In the genomic region with DNA sequence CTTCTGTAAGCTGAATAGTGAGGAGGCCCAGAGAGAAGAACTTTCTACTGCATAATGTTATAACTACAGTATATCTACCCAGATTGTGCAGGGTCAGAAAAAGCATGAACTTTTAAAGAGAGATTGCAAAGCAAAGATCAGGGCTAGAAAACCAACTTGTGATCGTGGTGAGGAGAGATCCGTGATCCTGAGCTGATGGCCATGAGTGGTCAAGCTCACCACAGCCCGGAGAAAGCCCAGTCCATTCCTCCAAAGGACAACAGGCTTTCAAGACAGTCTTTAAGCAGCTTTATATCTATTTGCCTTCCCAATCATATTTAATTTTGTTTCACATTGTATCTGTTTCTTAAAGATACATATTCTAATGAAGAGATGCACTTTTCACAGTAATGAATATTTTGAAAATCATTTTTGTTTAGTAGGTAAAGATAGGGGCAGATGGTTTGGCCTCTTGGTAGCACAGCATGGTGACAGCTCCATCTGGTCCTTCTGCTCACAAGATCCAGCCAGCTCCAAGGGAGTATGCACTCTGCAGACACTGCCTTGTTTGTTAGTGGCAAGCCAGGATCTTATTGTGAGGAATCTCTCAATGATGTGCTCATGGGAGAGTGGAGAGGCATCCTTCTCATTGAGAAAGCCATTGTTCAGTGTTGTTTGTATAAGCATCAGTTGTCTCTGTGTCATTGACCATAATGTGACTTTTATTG, we compare ENCODE assay signal across 21 mouse cellular contexts. TPM values are rescaled to one million over a fixed set of nuclear protein-coding genes. Genes with fewer than 3 reads are reported as not detected.
DNase-seq lines count a peak whose midpoint lies in the region; ATAC-seq and TF ChIP-seq lines count a peak whose summit lies in the region.
"Had no signal": no experiment of that assay in that cellular context is flagged by ENCODE, and none has a peak within 500 bp of the region (broad histone marks: within the 10 kb centered on the region; RNA-seq: fewer than 3 reads in every experiment).

No protein-coding gene starts in this region.

- no peaks in the 10 kb centered on the region for H3K79me2 ChIP-seq in heart, adult 2 months (replicated peaks; ENCODE audit: control insufficient read depth, insufficient read depth, low read length)

- H3K4me1 ChIP-seq in hindbrain, postnatal 0 days (ENCODE audit: insufficient read depth, low read length), result no peaks in the 10 kb centered on the region
- H3K4me1 ChIP-seq in hindbrain, embryonic 14.5 days (replicated peaks; ENCODE audit: control insufficient read depth, insufficient read depth, low read length), result no peaks in the 10 kb centered on the region
- H3K4me1 ChIP-seq in heart, adult 2 months (ENCODE audit: control insufficient read depth, insufficient read depth, low read length), result no peaks in the 10 kb centered on the region
- H3K4me1 ChIP-seq: hindbrain, embryonic 12.5 days; liver, embryonic 12.5 days; midbrain, embryonic 12.5 days had no signal

- peak; percentile 85 for ATAC-seq in hindbrain, postnatal 0 days
- ATAC-seq in hindbrain, embryonic 14.5 days (ENCODE audit: low FRiP score), result no peak
- ATAC-seq: activated CD4-positive, CD25-positive, alpha-beta regulatory T cell, adult 4 months; intestine, embryonic 16.5 days; liver, embryonic 12.5 days had no signal

- H3K9ac ChIP-seq in hindbrain, postnatal 0 days (replicated peaks; ENCODE audit: low read length), result no peak overlapping the region
- no peak overlapping the region for H3K9ac ChIP-seq in hindbrain, embryonic 14.5 days
- no peak overlapping the region for H3K9ac ChIP-seq in heart, adult 2 months (ENCODE audit: low read depth, low read length)
- H3K9ac ChIP-seq: hindbrain, embryonic 12.5 days; liver, embryonic 12.5 days; lung, embryonic 14.5 days; midbrain, embryonic 12.5 days had no signal

- no peaks in the 10 kb centered on the region for H3K27me3 ChIP-seq in hindbrain, postnatal 0 days (ENCODE audit: insufficient read depth, low read length)
- no peaks in the 10 kb centered on the region for H3K27me3 ChIP-seq in hindbrain, embryonic 14.5 days (ENCODE audit: control insufficient read depth, insufficient read depth, low read length)
- H3K27me3 ChIP-seq in heart, adult 2 months (ENCODE audit: control insufficient read depth, insufficient read depth, low read length), result no peaks in the 10 kb centered on the region
- H3K27me3 ChIP-seq: hindbrain, embryonic 12.5 days; liver, embryonic 12.5 days; midbrain, embryonic 12.5 days had no signal

- no peak for TF ChIP-seq CTCF in hindbrain, postnatal 0 days (IDR thresholded peaks at IDR 0.05; ENCODE audit: low read depth)
- TF ChIP-seq CTCF in heart, adult 2 months (IDR thresholded peaks at IDR 0.05), result no peak

- DNase-seq in hindbrain, postnatal 0 days (ENCODE audit: low spot score), result peak; percentile 42
- DNase-seq in hindbrain, embryonic 14.5 days (ENCODE audit: low spot score), result no peak
- peak; percentile 92 for DNase-seq in cerebellum, adult 11-12 months
- DNase-seq in cerebellum, postnatal 14 days, result peak; percentile 78 to 87
- DNase-seq in layer of hippocampus, postnatal 36 days, result peak; percentile 19 to 21
- DNase-seq in adrenal gland, postnatal 36 days, result no peak
- no peak for DNase-seq in heart, adult 2 months
- DNase-seq: adrenal gland, postnatal 25 days; gastrocnemius, postnatal 14 days; kidney, postnatal 10 days; lung, embryonic 14.5 days; retina, postnatal 1 day; right cerebral cortex, postnatal 4 days; thymus, adult 18-20 months had no signal

- no peaks in the 10 kb centered on the region for H3K9me3 ChIP-seq in hindbrain, postnatal 0 days (ENCODE audit: low read length)
- H3K9me3 ChIP-seq in hindbrain, embryonic 14.5 days (ENCODE audit: control insufficient read depth, low read length), result no peaks in the 10 kb centered on the region
- H3K9me3 ChIP-seq: hindbrain, embryonic 12.5 days; liver, embryonic 12.5 days; midbrain, embryonic 12.5 days had no signal

- H3K27ac ChIP-seq in hindbrain, postnatal 0 days, result peak overlapping the region; percentile 2; the same call in 1 of the 2 replicates
- H3K27ac ChIP-seq in hindbrain, embryonic 14.5 days, result no peak overlapping the region
- no peak overlapping the region for H3K27ac ChIP-seq in heart, adult 2 months
- H3K27ac ChIP-seq: hindbrain, embryonic 12.5 days; left cerebral cortex, adult 2 months; liver, embryonic 12.5 days; macrophage; midbrain, embryonic 12.5 days had no signal

- no peaks in the 10 kb centered on the region for H3K36me3 ChIP-seq in hindbrain, postnatal 0 days (ENCODE audit: insufficient read depth, low read length)
- no peaks in the 10 kb centered on the region for H3K36me3 ChIP-seq in hindbrain, embryonic 14.5 days (replicated peaks; ENCODE audit: control insufficient read depth, insufficient read depth)
- no peaks in the 10 kb centered on the region for H3K36me3 ChIP-seq in heart, adult 2 months (ENCODE audit: control insufficient read depth, insufficient read depth, low read length)
- H3K36me3 ChIP-seq: hindbrain, embryonic 12.5 days; liver, embryonic 12.5 days; midbrain, embryonic 12.5 days had no signal

- 82% methylated on average over 3 of the region's 3 CpGs for WGBS in hindbrain, postnatal 0 days
- 96% methylated on average over 3 of the region's 3 CpGs for WGBS in hindbrain, embryonic 14.5 days
- 77% methylated on average over 3 of the region's 3 CpGs for WGBS in heart, adult 2 months

- H3K4me3 ChIP-seq in hindbrain, postnatal 0 days (ENCODE audit: low read length), result no peak overlapping the region
- no peak overlapping the region for H3K4me3 ChIP-seq in hindbrain, embryonic 14.5 days (replicated peaks; ENCODE audit: low read length)
- H3K4me3 ChIP-seq in heart, adult 2 months, result no peak overlapping the region
- H3K4me3 ChIP-seq: hindbrain, embryonic 12.5 days; left cerebral cortex, adult 2 months; liver, embryonic 12.5 days; midbrain, embryonic 12.5 days had no signal

- intact Hi-C loops in heart, adult 2 months (cut with DNase I), result no loop called here

- TF ChIP-seq POLR2A in heart, adult 2 months (IDR thresholded peaks at IDR 0.05; ENCODE audit: insufficient read depth, low read depth, low read length), result no peak

- no peak overlapping the region for H3K4me2 ChIP-seq in hindbrain, postnatal 0 days (ENCODE audit: low read depth, low read length)
- no peak overlapping the region for H3K4me2 ChIP-seq in hindbrain, embryonic 14.5 days (replicated peaks)
- H3K4me2 ChIP-seq: hindbrain, embryonic 12.5 days; liver, embryonic 12.5 days; lung, embryonic 14.5 days; midbrain, embryonic 12.5 days had no signal

- TF ChIP-seq EP300 in heart, adult 2 months (IDR thresholded peaks at IDR 0.05; ENCODE audit: insufficient read depth, low read depth, low read length), result no peak

RNA-seq across cellular contexts. Expression of a gene that starts 59.6 kb away (rescaled TPM):
- 31.7 and 36.4 TPM in 2 replicates for total RNA-seq in hindbrain, postnatal 0 days (2014; rRNA removed)
- 28.2 and 29.9 TPM in 2 replicates for polyA plus RNA-seq in hindbrain, postnatal 0 days (2015; fragmentation: Nextera tagmentation; extraction: Ambion mirVana)
- 38.2 and 41.8 TPM in 2 replicates for polyA plus RNA-seq in hindbrain, embryonic 14.5 days (2014; fragmentation: Nextera tagmentation; extraction: Ambion mirVana)
- total RNA-seq in layer of hippocampus, postnatal 36 days (2021), result 10 to 100 TPM; 39.9 to 44.1 TPM
- total RNA-seq in adrenal gland, postnatal 36 days (2021), result 10 to 100 TPM; 18.0 to 20.8 TPM
- 1 to 10 TPM; 8.5 to 9.8 TPM for total RNA-seq in heart, adult 2 months (2021)
- polyA plus RNA-seq in heart, adult 2 months (2012; rRNA removed), result 9.1 and 16.7 TPM in 2 replicates

RNA-seq across cellular contexts. Expression of a gene that starts 59.7 kb away (rescaled TPM):
- total RNA-seq in hindbrain, postnatal 0 days (2014; rRNA removed), result 12.4 and 16.0 TPM in 2 replicates
- polyA plus RNA-seq in hindbrain, postnatal 0 days (2015; fragmentation: Nextera tagmentation; extraction: Ambion mirVana), result 22.1 and 22.5 TPM in 2 replicates
- 30.6 and 36.4 TPM in 2 replicates for polyA plus RNA-seq in hindbrain, embryonic 14.5 days (2014; fragmentation: Nextera tagmentation; extraction: Ambion mirVana)
- 10 to 100 TPM; 20.7 to 24.7 TPM for total RNA-seq in layer of hippocampus, postnatal 36 days (2021)
- 10 to 100 TPM; 30.6 to 35.0 TPM for total RNA-seq in adrenal gland, postnatal 36 days (2021)
- 10 to 100 TPM; 10.2 to 11.6 TPM for total RNA-seq in heart, adult 2 months (2021)
- polyA plus RNA-seq in heart, adult 2 months (2012; rRNA removed), result 9.2 and 13.3 TPM in 2 replicates

Comparison
In these comparisons a context has a peak if more than half of its experiments do, and no peak if none do; other contexts are left out.
1. DNase-seq: peak in hindbrain, postnatal 0 days (single experiment), cerebellum, adult 11-12 months (single experiment), cerebellum, postnatal 14 days (2 of 2) and layer of hippocampus, postnatal 36 days (2 of 2); none in hindbrain, embryonic 14.5 days (single experiment), adrenal gland, postnatal 36 days (0 of 2) and heart, adult 2 months (0 of 2).